In genomic region chr12:119238696-119239415, GRCm38 (mm10) we compare ENCODE assay signal across 8 mouse cellular contexts. TPM values are rescaled to one million over a fixed set of nuclear protein-coding genes. Genes with fewer than 3 reads are reported as not detected.
DNase-seq lines count a peak whose midpoint lies in the region; ATAC-seq lines count a peak whose summit lies in the region.

Itgb8 (minus strand) TSS chr12:119238802.

- ATAC-seq in activated CD4-positive, CD25-positive, alpha-beta regulatory T cell, adult 4 months: peak; percentile 78
- peak; percentile 96 for ATAC-seq in hindbrain, embryonic 16.5 days

- H3K4me2 ChIP-seq in hindbrain, embryonic 16.5 days (ENCODE audit: low read length): peak within 1 kb of the TSS; percentile 88

- H3K9ac ChIP-seq in hindbrain, embryonic 16.5 days (ENCODE audit: low read depth, low read length): peak within 1 kb of the TSS; percentile 80

- peak within 1 kb of the TSS; percentile 94 for H3K27ac ChIP-seq in hindbrain, embryonic 16.5 days (ENCODE audit: low read depth, low read length)

- H3K4me1 ChIP-seq in hindbrain, embryonic 16.5 days (ENCODE audit: control insufficient read depth, insufficient read depth, low read depth, low read length): peaks cover 8% of the 10 kb centered on the region

- DNase-seq in cerebellum, postnatal 14 days: peak; percentile 50 to 58
- peak; percentile 54 for DNase-seq in gastrocnemius, adult 18-20 months (ENCODE audit: low spot score)
- peak; percentile 80 for DNase-seq in left cerebral cortex, adult 11 months (ENCODE audit: low spot score)
- peak; percentile 84 for DNase-seq in lung, postnatal 10 days
- peak; percentile 74 for DNase-seq in ovary, postnatal 36 days (ENCODE audit: low spot score)
- peak; percentile 50 for DNase-seq in yolk sac, embryonic 10.5 days (ENCODE audit: low spot score)

- H3K36me3 ChIP-seq in hindbrain, embryonic 16.5 days (ENCODE audit: control insufficient read depth, insufficient read depth, low read length): no peaks in the 10 kb centered on the region

- H3K4me3 ChIP-seq in hindbrain, embryonic 16.5 days (ENCODE audit: low read length): peak within 1 kb of the TSS; percentile 68

- H3K27me3 ChIP-seq in hindbrain, embryonic 16.5 days (replicated peaks; ENCODE audit: control insufficient read depth, insufficient read depth, low read length): no peaks in the 10 kb centered on the region

- WGBS in hindbrain, embryonic 16.5 days: 1% methylated on average over 27 of the region's 29 CpGs

- H3K9me3 ChIP-seq in hindbrain, embryonic 16.5 days (ENCODE audit: control insufficient read depth, low read length): no peaks in the 10 kb centered on the region

RNA-seq across cellular contexts. Expression of gene Itgb8, which starts in this region (rescaled TPM):
- 10 to 100 TPM; 11.3 to 15.6 TPM for polyA plus RNA-seq in activated CD4-positive, CD25-positive, alpha-beta regulatory T cell, adult 4 months (2017; shearing (Covaris generic))
- under 1 TPM; 0.32 to 0.50 TPM for total RNA-seq in gastrocnemius, adult 18-20 months (2021)
- 9.0 and 9.3 TPM in 2 replicates for polyA plus RNA-seq in hindbrain, embryonic 16.5 days (2015; fragmentation: Nextera tagmentation; extraction: Ambion mirVana)

Comparison
In these comparisons a context has a peak if more than half of its experiments do, and no peak if none do; other contexts are left out.
1. Peak in every context shown above with its lines: DNase-seq, ATAC-seq, H3K4me3 ChIP-seq and H3K27ac ChIP-seq.
2. Peak in DNase-seq in gastrocnemius, adult 18-20 months; RNA of the gene not detected or under 1 TPM.